15 mouse cellular contexts compared by ENCODE assay signal in genomic region chr12:13028086-13028485, GRCm38 (mm10).
A peak's percentile ranks its signal among the peaks of the same experiment; 100 is the strongest.
DNase-seq lines count a peak whose midpoint lies in the region; ATAC-seq and TF ChIP-seq lines count a peak whose summit lies in the region.
"Had no signal": no experiment of that assay in that cellular context is flagged by ENCODE, and none has a peak within 500 bp of the region (broad histone marks: within the 10 kb centered on the region; RNA-seq: fewer than 3 reads in every experiment).

No protein-coding gene starts in this region.

- H3K27ac ChIP-seq in lung, embryonic 14.5 days (ENCODE audit: low read depth) = no peak overlapping the region
- H3K27ac ChIP-seq in thymus, adult 2 months (ENCODE audit: control insufficient read depth, insufficient read depth, low read length) = no peak overlapping the region
- H3K27ac ChIP-seq: limb, embryonic 15.5 days; stomach, embryonic 15.5 days had no signal

- TF ChIP-seq CTCF in lung, embryonic 14.5 days (IDR thresholded peaks at IDR 0.05; ENCODE audit: low read depth) = no peak
- no peak for TF ChIP-seq CTCF in thymus, adult 2 months (IDR thresholded peaks at IDR 0.05; ENCODE audit: borderline replicate concordance, control insufficient read depth, extremely low read depth, insufficient read depth, low read length, poor library complexity)

- no peak for ATAC-seq in lung, embryonic 14.5 days (ENCODE audit: insufficient read depth)
- ATAC-seq: forebrain, embryonic 14.5 days had no signal

- H3K36me3 ChIP-seq in lung, embryonic 14.5 days (ENCODE audit: insufficient read depth) = no peaks in the 10 kb centered on the region
- no peaks in the 10 kb centered on the region for H3K36me3 ChIP-seq in thymus, adult 2 months (ENCODE audit: control insufficient read depth, insufficient read depth, low read length)
- H3K36me3 ChIP-seq: limb, embryonic 15.5 days; stomach, embryonic 15.5 days had no signal

- 26% methylated on average over 3 of the region's 3 CpGs for WGBS in lung, embryonic 14.5 days
- 45% methylated on average over 3 of the region's 3 CpGs for WGBS in thymus, adult 2 months

- DNase-seq in heart, adult 11 months = peak; percentile 83
- DNase-seq in heart, adult 18-20 months = no peak
- DNase-seq in lung, embryonic 14.5 days = peak; percentile 74
- DNase-seq in lung, adult 18-20 months = no peak
- DNase-seq in adipocyte (ENCODE audit: low spot score) = peak; percentile 3
- peak; percentile 29 for DNase-seq in mesoderm, embryonic 11.5 days (ENCODE audit: low read depth, low spot score)
- no peak for DNase-seq in thymus, adult 2 months
- no peak for DNase-seq in right cerebral cortex, postnatal 10 days (ENCODE audit: low spot score in 2 of 2)
- DNase-seq: B cell, adult 2 months; cerebellum, adult 8-10 months; kidney, postnatal 25 days had no signal

- no peak overlapping the region for H3K9ac ChIP-seq in lung, embryonic 14.5 days
- H3K9ac ChIP-seq: limb, embryonic 15.5 days; stomach, embryonic 15.5 days had no signal

- no peak for TF ChIP-seq POLR2A in thymus, adult 2 months (IDR thresholded peaks at IDR 0.05; ENCODE audit: control insufficient read depth, extremely low read depth, insufficient read depth, low read length, poor library complexity)

- H3K4me2 ChIP-seq in lung, embryonic 14.5 days = no peak overlapping the region
- H3K4me2 ChIP-seq: limb, embryonic 15.5 days; stomach, embryonic 15.5 days had no signal

- no peaks in the 10 kb centered on the region for H3K4me1 ChIP-seq in lung, embryonic 14.5 days (ENCODE audit: insufficient read depth)
- no peaks in the 10 kb centered on the region for H3K4me1 ChIP-seq in thymus, adult 2 months (replicated peaks; ENCODE audit: control insufficient read depth, insufficient read depth, low read length)
- H3K4me1 ChIP-seq: stomach, embryonic 15.5 days had no signal

- H3K27me3 ChIP-seq in lung, embryonic 14.5 days (ENCODE audit: insufficient read depth, low read length) = no peaks in the 10 kb centered on the region
- H3K27me3 ChIP-seq in thymus, adult 2 months (ENCODE audit: control insufficient read depth, insufficient read depth, low read length) = no peaks in the 10 kb centered on the region
- H3K27me3 ChIP-seq: limb, embryonic 15.5 days; stomach, embryonic 15.5 days had no signal

- H3K4me3 ChIP-seq in lung, embryonic 14.5 days (ENCODE audit: low read depth, low read length) = no peak overlapping the region
- no peak overlapping the region for H3K4me3 ChIP-seq in thymus, adult 2 months (ENCODE audit: control insufficient read depth, insufficient read depth, low read length)
- H3K4me3 ChIP-seq: erythroblast, embryonic 14.5 days; limb, embryonic 15.5 days; stomach, embryonic 15.5 days had no signal

- H3K9me3 ChIP-seq in lung, embryonic 14.5 days (ENCODE audit: low read depth, low read length) = no peaks in the 10 kb centered on the region
- H3K9me3 ChIP-seq: limb, embryonic 15.5 days; stomach, embryonic 15.5 days had no signal

Comparison
In these comparisons a context has a peak if more than half of its experiments do, and no peak if none do; other contexts are left out.
1. DNase-seq: peak in heart, adult 11 months (single experiment), lung, embryonic 14.5 days (single experiment), adipocyte (single experiment) and mesoderm, embryonic 11.5 days (single experiment); none in heart, adult 18-20 months (0 of 2), lung, adult 18-20 months (0 of 2), thymus, adult 2 months (single experiment) and right cerebral cortex, postnatal 10 days (0 of 2).